Mouse (Mus musculus): ENCODE results near the gene Pgap2.

GRCm38 (mm10) chr7:102245775-102246174, 35.8 kb downstream of the Pgap2 start:
- TF ChIP-seq POLR2A (IDR thresholded peaks at IDR 0.05; ENCODE audit: extremely low read depth, insufficient read depth, low read length) (no peak), CTCF (IDR thresholded peaks at IDR 0.05; ENCODE audit: extremely low read depth, insufficient read depth, low read length) (no peak)
